Mouse (Mus musculus): Measurements from ENCODE around the gene Duoxa1.
"Not testable (repeated sequence)": the region's sequence is repeated elsewhere in the genome, so short reads cannot be mapped to it uniquely, and the experiment has no call there.

The Duoxa1 gene

DNA sequence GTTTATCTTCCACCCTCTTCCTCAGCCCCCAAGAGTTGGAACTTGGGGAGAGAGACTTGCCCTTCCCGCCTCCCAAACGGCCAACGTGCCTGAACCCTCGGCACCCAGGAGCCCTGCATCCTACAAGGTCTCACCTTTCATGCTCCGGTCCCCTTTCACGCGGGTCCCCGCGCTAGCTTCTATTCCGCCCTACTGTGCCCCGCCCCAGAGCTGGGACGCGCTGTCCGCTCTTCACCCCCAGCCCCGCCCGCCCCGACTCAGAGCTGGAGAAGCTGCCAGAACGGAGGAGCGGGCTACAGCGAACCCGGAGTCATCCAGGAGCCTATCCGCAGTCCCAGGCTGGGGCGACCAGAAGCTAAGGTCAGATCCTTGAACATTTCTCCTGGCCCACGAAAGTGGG, at the start of gene Duoxa1:
Duoxa1 (minus strand) TSS at position 195 of the 400 bp plus-strand sequence.
- DNase-seq = no peak

GRCm38 (mm10) chr2:122362622-122363523, 49.3 kb upstream of the Duoxa1 start:
- DNase-seq = peak; percentile 64

GRCm38 (mm10) chr2:122361868-122362621, 48.5 kb upstream of the Duoxa1 start:
- DNase-seq = peak; percentile 79

GRCm38 (mm10) chr2:122361181-122361580, 47.7 kb upstream of the Duoxa1 start:
- DNase-seq = peak; percentile 43

DNA sequence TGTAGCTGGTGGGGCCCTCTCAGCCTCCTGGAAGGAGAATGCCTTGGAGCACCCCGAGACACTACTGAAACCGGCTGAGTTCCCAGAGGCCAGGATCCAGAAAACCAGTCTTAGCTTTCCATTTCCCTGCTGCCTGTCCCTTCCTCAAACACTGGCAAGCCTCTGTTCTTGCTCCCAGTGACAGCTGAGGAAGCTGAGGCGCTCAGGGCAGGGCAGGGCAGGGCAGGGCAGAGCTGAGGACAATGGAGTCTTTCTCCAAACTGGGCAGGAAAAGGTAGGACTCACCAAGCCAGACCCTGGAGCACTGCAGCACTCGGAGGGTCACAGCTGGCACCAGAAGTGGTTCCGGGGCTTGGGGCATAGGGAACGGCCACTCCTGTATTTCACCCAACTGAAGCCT, 46.8 kb upstream of the Duoxa1 start:
- DNase-seq = peak; percentile 45

DNA sequence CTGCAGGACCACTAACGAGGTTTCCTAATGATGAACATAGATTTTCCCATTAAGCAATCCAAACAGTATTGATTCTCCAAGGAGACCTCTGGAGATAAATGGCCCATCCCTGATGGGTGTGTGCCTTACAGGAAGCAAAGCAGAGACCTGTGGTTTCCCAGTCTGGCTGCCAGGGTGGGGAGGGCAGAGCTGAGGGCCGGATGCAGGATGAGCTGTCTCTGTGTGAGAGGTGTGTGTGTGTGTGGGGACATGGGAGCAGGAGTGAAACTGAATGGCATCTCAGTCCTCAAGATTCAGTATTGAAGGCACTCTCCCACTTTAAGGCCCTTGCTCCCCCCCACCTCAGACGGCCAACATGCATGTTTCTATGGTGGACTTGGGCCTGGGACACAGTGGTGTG, 42.7 kb upstream of the Duoxa1 start:
- DNase-seq = peak; percentile 49

- peak; percentile 55 for DNase-seq
Measured at GRCm38 (mm10) chr2:122355389-122355788, 41.9 kb upstream of the Duoxa1 start.

DNA sequence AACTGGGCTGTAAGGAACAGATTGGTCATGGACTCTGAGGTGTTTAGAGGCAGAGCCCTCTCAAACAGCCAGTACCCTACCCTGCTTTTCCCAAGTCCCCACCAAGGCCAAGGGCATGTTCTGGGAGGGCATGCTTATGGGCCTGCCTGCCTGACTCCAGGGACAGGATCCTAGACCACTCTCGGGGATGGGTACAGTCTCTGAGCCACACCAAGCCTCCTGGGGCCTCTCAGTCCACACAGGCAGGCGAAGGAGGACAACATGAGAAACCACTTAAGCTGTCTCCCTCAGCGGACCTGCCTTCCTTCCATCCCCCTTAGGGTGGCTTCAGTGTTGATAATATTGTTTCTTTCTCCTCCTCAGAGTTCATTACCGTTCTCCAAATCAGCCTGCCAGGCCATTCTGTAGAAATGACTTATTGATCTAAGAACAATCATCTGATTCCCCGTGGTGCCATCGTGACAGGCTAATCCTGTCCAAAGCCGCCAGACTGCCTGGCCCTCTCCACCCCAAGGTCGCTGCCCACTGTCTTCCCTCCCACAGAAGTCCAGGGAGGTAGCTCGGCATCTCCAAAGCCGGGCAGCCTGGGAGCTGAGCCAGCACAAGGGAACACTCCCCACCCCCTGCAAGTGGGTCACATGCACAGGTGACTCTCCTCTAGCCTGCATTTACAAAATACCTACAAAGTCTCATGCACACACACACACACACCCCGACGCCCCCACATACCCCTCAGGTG, 40.8 kb upstream of the Duoxa1 start:
- peak; percentile 88 for DNase-seq

GRCm38 (mm10) chr2:122353765-122354164, 40.2 kb upstream of the Duoxa1 start:
- DNase-seq = peak; percentile 61

GRCm38 (mm10) chr2:122352992-122353391, 39.5 kb upstream of the Duoxa1 start:
- DNase-seq = peak; percentile 85

DNA sequence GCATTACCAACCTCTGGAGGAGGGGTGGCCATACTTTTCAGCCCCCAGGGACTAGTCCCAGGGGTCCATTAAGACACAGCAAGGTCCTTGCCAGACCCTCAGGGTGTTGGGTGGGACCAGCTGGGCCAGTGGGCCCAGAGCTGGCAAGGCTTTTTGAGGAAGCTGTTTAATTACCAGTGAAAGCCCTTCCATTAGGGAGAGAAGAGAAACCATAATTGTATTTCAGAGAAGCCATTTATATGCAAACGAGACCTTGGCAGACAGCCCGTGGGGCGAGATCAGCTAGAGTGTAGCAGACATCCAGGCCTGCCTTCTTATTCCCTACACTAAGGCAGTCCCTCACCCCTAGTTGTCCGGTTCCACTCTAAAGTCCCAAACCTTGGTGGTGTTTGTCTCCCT, 38.4 kb upstream of the Duoxa1 start:
- DNase-seq = peak; percentile 76

DNA sequence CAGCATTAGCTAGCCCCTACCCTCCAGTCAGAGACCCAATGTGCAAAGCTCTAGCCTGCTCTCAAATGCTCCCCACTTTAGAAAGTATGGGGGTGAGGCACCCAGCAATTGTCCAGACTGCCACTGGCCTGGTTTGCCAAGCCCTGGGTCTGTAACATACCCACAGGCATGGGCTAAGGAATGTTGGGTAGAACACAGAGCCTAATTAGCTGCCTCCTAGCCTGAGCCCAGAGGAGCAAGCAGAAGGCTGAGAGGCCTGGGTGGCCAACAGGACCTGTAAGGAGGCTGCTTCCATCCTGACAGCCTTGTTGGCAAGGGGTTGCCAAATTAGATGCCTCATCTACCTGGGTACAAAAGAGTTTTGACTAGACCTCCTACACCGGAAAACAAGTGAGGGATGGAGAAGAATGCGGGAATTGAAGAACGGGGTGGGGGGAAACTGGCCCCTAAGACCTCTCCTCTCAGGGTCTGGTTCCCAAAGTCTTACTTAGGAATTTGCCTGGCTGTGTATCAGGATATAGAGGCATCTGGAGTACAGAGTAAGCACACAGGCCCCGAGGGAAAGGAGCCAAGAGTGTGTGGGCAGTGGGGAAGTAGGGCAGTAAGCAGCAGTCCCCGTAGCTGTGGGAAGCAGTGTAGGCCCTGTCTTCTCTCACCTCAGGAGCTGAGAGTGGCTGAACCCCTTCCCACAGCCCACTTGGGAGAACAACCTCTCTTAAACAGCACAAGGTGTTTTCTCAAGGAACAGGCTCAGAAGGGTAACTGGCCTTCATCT, 37.8 kb upstream of the Duoxa1 start:
- peak; percentile 67 for DNase-seq

DNA sequence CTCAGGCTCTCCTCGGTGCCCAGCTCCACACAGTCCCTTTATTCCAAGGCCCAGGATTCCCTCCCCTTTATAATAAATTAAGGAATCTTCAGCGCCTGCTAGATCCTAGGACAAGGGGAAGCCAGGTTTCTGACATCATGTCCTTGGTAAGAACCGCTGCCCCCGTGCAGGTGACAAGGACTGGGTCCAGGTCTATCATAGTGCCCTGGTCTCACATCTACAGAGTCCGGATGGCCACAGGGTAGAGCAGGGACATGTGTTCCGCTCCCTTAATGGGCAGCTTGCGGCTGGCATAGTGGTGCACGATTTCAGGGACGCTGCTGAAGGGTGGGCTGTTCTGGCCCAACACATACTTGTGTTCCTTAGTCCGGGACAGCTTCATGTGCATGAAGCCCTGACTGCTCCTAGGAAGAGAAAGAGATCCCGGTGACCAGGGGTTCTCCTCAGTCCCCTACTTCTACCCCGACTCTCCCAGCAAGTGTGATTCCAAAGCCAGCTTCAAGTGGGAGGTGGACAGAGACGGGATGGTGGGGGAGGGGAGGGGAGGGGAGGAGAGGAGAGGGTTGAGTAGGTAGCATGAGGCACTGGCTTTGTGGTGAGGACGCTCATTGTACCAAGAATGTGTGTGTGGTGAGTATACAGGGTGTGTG, 35.7 kb upstream of the Duoxa1 start:
- DNase-seq = peak; percentile 75

DNA sequence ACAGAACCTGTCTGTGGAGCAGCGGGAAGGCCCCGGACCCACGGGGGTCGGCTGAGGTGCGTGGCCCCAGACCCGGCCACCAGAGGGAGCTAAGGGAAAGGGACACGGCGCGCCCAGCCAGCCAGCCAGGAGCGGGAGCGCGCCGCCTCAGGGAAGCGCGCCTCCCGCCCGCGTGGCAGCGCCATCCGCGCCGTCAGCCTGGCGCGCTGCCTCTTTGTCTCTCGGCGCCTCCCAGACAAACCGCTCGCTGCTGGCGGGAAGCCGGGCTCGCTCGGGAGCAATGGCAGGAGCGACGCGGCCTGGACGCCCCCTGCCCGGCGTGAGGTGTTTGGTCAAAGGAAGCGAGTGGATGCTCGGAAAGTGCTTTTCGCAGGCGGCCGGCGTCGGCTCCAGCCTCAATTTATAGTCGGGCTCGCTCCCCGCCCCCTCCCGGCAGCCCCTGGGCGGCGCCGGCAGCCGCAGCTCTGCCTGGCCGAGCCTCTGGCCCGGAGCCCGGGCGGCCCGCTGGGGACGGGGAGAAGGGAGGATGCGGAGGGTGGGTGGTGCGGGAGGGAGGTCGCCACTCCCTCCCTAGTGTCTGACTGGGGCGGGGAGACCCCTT, 35.1 kb upstream of the Duoxa1 start:
- DNase-seq = peak; percentile 94

- peak; percentile 60 for DNase-seq
Measured at GRCm38 (mm10) chr2:122347257-122347656, 33.7 kb upstream of the Duoxa1 start.

- DNase-seq = not testable (repeated sequence)
Measured at GRCm38 (mm10) chr2:122346164-122346563, 32.6 kb upstream of the Duoxa1 start.

DNA sequence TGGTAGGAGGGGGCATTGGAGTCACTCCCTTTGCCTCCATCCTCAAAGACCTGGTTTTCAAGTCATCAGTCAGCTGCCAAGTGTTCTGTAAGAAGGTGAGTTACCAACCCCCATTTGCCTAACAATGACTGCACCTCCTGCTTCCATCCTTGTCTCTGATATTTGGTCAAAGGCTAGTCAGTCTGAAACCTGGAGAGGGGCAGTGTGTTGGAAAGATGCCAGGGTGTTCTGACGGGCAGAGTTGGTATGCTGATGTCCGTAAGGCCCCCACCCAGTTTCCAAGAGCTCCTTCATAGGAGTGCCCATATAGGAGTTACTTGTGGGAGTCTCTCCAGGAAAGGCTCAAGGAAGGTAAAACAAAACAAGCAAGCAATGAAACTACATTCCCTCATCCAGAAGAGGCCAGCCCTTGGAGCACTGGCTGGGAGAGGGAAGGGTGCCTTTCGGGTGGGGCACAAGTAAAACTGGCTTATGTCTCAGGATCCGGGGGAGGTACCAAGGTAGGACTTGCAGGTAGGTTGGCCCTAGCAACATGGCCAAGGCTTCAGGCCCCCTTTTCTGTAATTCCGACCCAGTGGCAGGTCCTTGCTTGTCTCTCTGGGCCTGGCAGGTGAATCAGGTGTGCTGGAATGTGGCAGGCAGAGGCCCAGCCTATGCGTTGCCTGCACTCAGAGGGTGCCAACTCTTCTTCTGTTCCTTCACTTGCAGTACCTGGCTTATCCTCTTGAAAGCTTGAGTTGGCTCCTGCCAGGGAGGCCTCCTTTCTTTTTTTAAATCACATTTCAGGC, 31.8 kb upstream of the Duoxa1 start:
- DNase-seq = peak; percentile 66

DNA sequence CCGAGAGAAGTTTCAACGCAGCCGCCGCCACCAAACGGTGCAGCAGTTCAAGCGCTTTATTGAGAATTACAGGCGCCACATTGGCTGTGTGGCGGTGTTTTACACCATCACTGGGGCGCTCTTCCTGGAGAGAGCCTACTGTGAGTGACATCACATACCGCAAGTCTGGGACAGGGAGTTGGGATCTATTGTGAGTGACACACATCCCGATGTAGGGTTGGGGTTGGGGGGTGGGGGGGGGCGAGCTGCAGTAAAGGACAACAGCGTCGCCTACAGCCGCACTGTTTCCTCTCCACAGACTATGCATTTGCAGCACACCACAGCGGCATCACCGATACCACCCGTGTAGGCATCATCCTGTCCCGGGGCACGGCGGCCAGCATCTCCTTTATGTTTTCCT, 23.8 kb upstream of the Duoxa1 start:
- no peak for DNase-seq

DNA sequence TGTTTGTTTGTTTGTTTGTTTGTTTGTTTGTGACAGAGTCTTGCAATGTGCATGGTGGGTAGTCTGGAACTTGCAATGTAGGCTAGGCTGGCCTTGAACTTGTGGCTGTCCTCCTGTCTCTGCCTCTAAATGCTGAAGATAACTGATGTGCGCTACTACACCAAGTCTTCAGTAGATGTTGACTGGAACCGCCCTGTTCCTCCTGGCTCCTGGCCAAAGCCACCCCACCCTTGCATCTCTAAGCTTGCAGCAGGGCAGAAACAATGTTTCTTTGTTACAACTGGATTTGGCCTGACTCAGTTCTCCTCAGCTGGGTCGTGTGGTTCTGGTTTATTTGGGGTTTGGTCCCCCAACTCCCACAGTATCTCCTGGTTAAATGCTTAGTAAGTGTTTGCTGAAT, 20.6 kb upstream of the Duoxa1 start:
- no peak for DNase-seq

DNA sequence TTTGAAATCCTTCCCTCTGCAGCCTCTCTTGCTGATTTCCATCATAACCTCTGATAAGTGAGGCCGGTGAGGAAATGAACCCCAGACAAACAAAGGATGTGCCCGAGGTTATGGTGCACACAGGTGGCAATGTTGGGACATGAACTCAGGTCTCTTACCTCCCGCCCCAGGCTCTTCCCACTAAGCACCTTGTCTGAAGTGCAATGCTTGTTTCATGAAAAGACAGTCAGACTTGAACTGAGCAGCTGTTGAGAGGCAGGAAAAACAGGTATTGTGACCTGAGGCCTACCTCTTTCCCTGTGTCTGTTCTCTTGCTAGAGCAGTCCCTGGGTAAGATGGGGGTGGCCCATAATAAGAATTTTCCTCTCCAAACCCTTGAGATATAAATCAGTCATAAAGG, 18.7 kb upstream of the Duoxa1 start:
- no peak for DNase-seq

DNA sequence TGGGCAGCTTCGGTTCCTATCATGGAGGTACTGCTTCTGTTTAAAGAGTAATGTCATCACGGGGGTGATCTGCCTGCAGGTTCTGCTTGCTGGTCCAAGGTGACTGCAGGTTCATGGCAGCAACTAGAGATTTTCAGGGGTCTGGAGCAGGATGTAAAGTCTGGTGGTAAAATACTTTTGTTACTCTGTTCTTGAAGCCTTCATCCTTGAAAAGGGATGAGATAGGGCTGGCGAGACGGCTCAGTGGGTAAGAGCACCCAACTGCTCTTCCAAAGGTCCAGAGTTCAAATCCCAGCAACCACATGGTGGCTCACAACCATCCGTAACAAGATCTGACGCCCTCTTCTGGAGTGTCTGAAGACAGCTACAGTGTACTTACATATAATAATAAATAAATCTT, 16.8 kb upstream of the Duoxa1 start:
- DNase-seq = not testable (repeated sequence)
